Mouse (Mus musculus) heart, postnatal 0 days (tissue): Measurements from ENCODE around the gene AI837181. TPM values are rescaled to one million over a fixed set of nuclear protein-coding genes. Genes with fewer than 3 reads are reported as not detected.
A peak's percentile ranks its signal among the peaks of the same experiment; 100 is the strongest.

ENCODE experiments used
- ATAC-seq: fragments of 200-750 bp; cut with Nextera tagmentation; 2 replicates; pipeline ENCODE4 v1.8.0; 2017; ENCODE audit warnings: low read depth, moderate number of reproducible peaks, moderate library complexity; ENCODE audit not compliant: insufficient read depth
- DNase-seq: peaks from one replicate; pipeline ENCODE4 v3.0.0-alpha.2; 2016; ENCODE audit warnings: low spot score
- H3K27ac ChIP-seq: fragments of 300-500 bp; sonication (generic); 2 replicates; pipeline ENCODE4 v1.5.1; 2014; ENCODE audit warnings: low read depth, mild to moderate bottlenecking
- H3K27me3 ChIP-seq: fragments of 300-500 bp; sonication (generic); 2 replicates; pipeline ENCODE4 v1.6.1; 2014; ENCODE audit warnings: low read length, mixed read lengths; ENCODE audit not compliant: control insufficient read depth, insufficient read depth
- H3K36me3 ChIP-seq: fragments of 300-500 bp; sonication (generic); replicated peaks from 2 replicates; pipeline ENCODE4 v1.6.1; 2014; ENCODE audit warnings: low read length, mixed read lengths; ENCODE audit not compliant: control insufficient read depth, insufficient read depth
- H3K4me1 ChIP-seq: fragments of 300-500 bp; sonication (generic); 2 replicates; pipeline ENCODE4 v1.6.1; 2014; ENCODE audit warnings: antibody characterized with exemption; ENCODE audit not compliant: control insufficient read depth, insufficient read depth
- H3K4me2 ChIP-seq: fragments of 300-500 bp; sonication (generic); 2 replicates; pipeline ENCODE4 v1.6.1; 2014; ENCODE audit warnings: low read depth, mild to moderate bottlenecking, low read length, moderate library complexity
- H3K4me3 ChIP-seq: fragments of 300-500 bp; sonication (generic); 2 replicates; pipeline ENCODE4 v1.5.1; 2014; ENCODE audit warnings: low read depth, low read length
- H3K9ac ChIP-seq: fragments of 300-500 bp; sonication (generic); replicated peaks from 2 replicates; pipeline ENCODE4 v1.6.1; 2014; ENCODE audit warnings: low read depth, low read length, mixed read lengths
- H3K9me3 ChIP-seq: fragments of 300-500 bp; sonication (generic); replicated peaks from 2 replicates; pipeline ENCODE4 v1.6.1; 2016; ENCODE audit warnings: low read length; ENCODE audit not compliant: control insufficient read depth
- CTCF ChIP-seq: IDR thresholded peaks from 2 replicates; pipeline ENCODE4 v1.5.1; 2016; ENCODE audit warnings: antibody characterized with exemption, control low read depth, low read depth
- EP300 ChIP-seq: IDR thresholded peaks from 2 replicates; pipeline ENCODE4 v1.6.1; 2016; ENCODE audit warnings: antibody characterized with exemption, low read depth
- WGBS: fragments of 180-500 bp; shearing (Covaris S2); extraction: QIAGEN DNeasy Blood & Tissue Kit; methylation state at CpG from one replicate; pipeline ENCODE4 v1.1.7; 2014; 5-methylcytosine and 5-hydroxymethylcytosine counted together
- polyA plus RNA-seq: library from polyadenylated mRNA; unstranded; fragments of >200 nt; fragmentation: Nextera tagmentation; extraction: Ambion mirVana; gene quantifications from 2 replicates; pipeline ENCODE4 v1.2.1, GENCODE M21; 2015
- total RNA-seq: library from RNA; depleted of rRNA; stranded (reverse); fragments of >200 nt; gene quantifications from 2 replicates; pipeline ENCODE4 v1.2.3, GENCODE M21; 2014; ENCODE audit warnings: low replicate concordance; rRNA removed

The AI837181 gene
- total and polyA plus RNA-seq, 2 experiments from 2014 or later = 38.1 to 47.4 TPM

- 80% methylated on average over 3 of the region's 3 CpGs for WGBS
- H3K9ac ChIP-seq = no peak overlapping the region
- no peak overlapping the region for H3K27ac ChIP-seq
- no peaks in the 10 kb centered on the region for H3K27me3 ChIP-seq
- no peak for DNase-seq
- no peak for ATAC-seq
- H3K4me1 ChIP-seq = no peaks in the 10 kb centered on the region
- H3K9me3 ChIP-seq = no peaks in the 10 kb centered on the region
- H3K4me2 ChIP-seq = no peak overlapping the region
- TF ChIP-seq CTCF = no peak
- TF ChIP-seq EP300 = no peak
- no peak overlapping the region for H3K4me3 ChIP-seq
- peaks cover 7% of the 10 kb centered on the region for H3K36me3 ChIP-seq
Observed at GRCm38 (mm10) chr19:5472857-5473256, 47.9 kb downstream of the AI837181 start.

GRCm38 (mm10) chr19:5473720-5474119 is 48.8 kb downstream of the AI837181 start, which contains the start of gene Efemp2:
Gene Efemp2, plus strand, starts transcription at chr19:5473954.
- peak within 1 kb of the TSS; percentile 82 for H3K9ac ChIP-seq
- peaks cover 7% of the 10 kb centered on the region for H3K36me3 ChIP-seq
- H3K4me2 ChIP-seq = peak within 1 kb of the TSS; percentile 98
- no peaks in the 10 kb centered on the region for H3K4me1 ChIP-seq
- under 1% methylated on average over 22 of the region's 22 CpGs for WGBS
- TF ChIP-seq EP300 = peak; percentile 38; the same call in 1 of the 2 replicates
- TF ChIP-seq CTCF = no peak
- H3K9me3 ChIP-seq = no peaks in the 10 kb centered on the region
- H3K27me3 ChIP-seq = no peaks in the 10 kb centered on the region
- peak; percentile 65 for DNase-seq
- peak within 1 kb of the TSS; percentile 68 for H3K27ac ChIP-seq
- ATAC-seq = peak; percentile 86
- peak within 1 kb of the TSS; percentile 64 for H3K4me3 ChIP-seq

GRCm38 (mm10) chr19:5474281-5475068 is 49.5 kb downstream of the AI837181 start:
- WGBS = under 1% methylated on average over 38 of the region's 68 CpGs
- Histone ChIP-seq H3K27me3 (no peaks in the 10 kb centered on the region), H3K9me3 (no peaks in the 10 kb centered on the region), H3K4me3 (peak overlapping the region; percentile 64), H3K27ac (peak overlapping the region; percentile 68), H3K9ac (peak overlapping the region; percentile 82), H3K4me2 (peak overlapping the region; percentile 98), H3K4me1 (no peaks in the 10 kb centered on the region), H3K36me3 (peaks cover 7% of the 10 kb centered on the region)
- TF ChIP-seq EP300 = no peak
- TF ChIP-seq CTCF = no peak
- DNase-seq (no peak), ATAC-seq (peak; percentile 47)

- peak; percentile 19 for ATAC-seq
- H3K9ac ChIP-seq = peak overlapping the region; percentile 82
- no peaks in the 10 kb centered on the region for H3K4me1 ChIP-seq
- peak overlapping the region; percentile 64 for H3K4me3 ChIP-seq
- H3K4me2 ChIP-seq = peak overlapping the region; percentile 98
- no peak for DNase-seq
- 18% methylated on average over 13 of the region's 13 CpGs for WGBS
- no peaks in the 10 kb centered on the region for H3K27me3 ChIP-seq
- peak overlapping the region; percentile 68 for H3K27ac ChIP-seq
- H3K36me3 ChIP-seq = peaks cover 13% of the 10 kb centered on the region
- H3K9me3 ChIP-seq = no peaks in the 10 kb centered on the region
- no peak for TF ChIP-seq CTCF
- no peak for TF ChIP-seq EP300
Observed at GRCm38 (mm10) chr19:5475069-5475714, 50.2 kb downstream of the AI837181 start.

Other genes with a start within 250 kb of the AI837181 start
- 11.3 and 45.7 TPM in 2 replicates for gene Pacs1, start 152.0 kb upstream of the AI837181 start, total RNA-seq
- gene Pacs1, start 152.0 kb upstream of the AI837181 start, polyA plus RNA-seq = 7.2 and 7.4 TPM in 2 replicates
- 132 and 175 TPM in 2 replicates for gene Sf3b2, start 129.7 kb upstream of the AI837181 start, total RNA-seq
- gene Sf3b2, start 129.7 kb upstream of the AI837181 start, polyA plus RNA-seq = 158 and 159 TPM in 2 replicates
- gene Gal3st3, start 126.8 kb upstream of the AI837181 start, total RNA-seq = 4.0 and 13.3 TPM in 2 replicates
- gene Gal3st3, start 126.8 kb upstream of the AI837181 start, polyA plus RNA-seq = 5.1 and 6.8 TPM in 2 replicates
- not detected in 2 replicates for gene Catsper1, start 89.4 kb upstream of the AI837181 start, total RNA-seq
- not detected in 2 replicates for gene Catsper1, start 89.4 kb upstream of the AI837181 start, polyA plus RNA-seq
- gene Cst6, start 75.6 kb upstream of the AI837181 start, total RNA-seq = 0.89 and 0.99 TPM in 2 replicates
- 2.3 and 3.0 TPM in 2 replicates for gene Cst6, start 75.6 kb upstream of the AI837181 start, polyA plus RNA-seq
- 37.9 and 40.6 TPM in 2 replicates for gene Eif1ad, start 58.4 kb upstream of the AI837181 start, total RNA-seq
- 33.5 and 37.5 TPM in 2 replicates for gene Eif1ad, start 58.4 kb upstream of the AI837181 start, polyA plus RNA-seq
- gene Banf1, start 58.0 kb upstream of the AI837181 start, total RNA-seq = 120 and 143 TPM in 2 replicates
- gene Banf1, start 58.0 kb upstream of the AI837181 start, polyA plus RNA-seq = 340 and 356 TPM in 2 replicates
- gene Sart1, start 36.4 kb upstream of the AI837181 start, total RNA-seq = 4.4 and 39.0 TPM in 2 replicates
- gene Sart1, start 36.4 kb upstream of the AI837181 start, polyA plus RNA-seq = 26.4 and 26.9 TPM in 2 replicates
- gene Tsga10ip, start 22.6 kb upstream of the AI837181 start, total RNA-seq = 0.31 and 3.5 TPM in 2 replicates
- 2.5 and 3.5 TPM in 2 replicates for gene Tsga10ip, start 22.6 kb upstream of the AI837181 start, polyA plus RNA-seq
- 169 and 171 TPM in 2 replicates for gene Drap1, start 165 bp upstream of the AI837181 start, total RNA-seq
- gene Drap1, start 165 bp upstream of the AI837181 start, polyA plus RNA-seq = 328 and 338 TPM in 2 replicates
- not detected in 2 replicates for gene Fosl1, start 22.4 kb downstream of the AI837181 start, total RNA-seq
- 0.12 TPM in 1 of 2 replicates, not detected in the other for gene Fosl1, start 22.4 kb downstream of the AI837181 start, polyA plus RNA-seq
- gene Ccdc85b, start 32.8 kb downstream of the AI837181 start, total RNA-seq = 9.2 and 11.3 TPM in 2 replicates
- 10.2 and 10.6 TPM in 2 replicates for gene Ccdc85b, start 32.8 kb downstream of the AI837181 start, polyA plus RNA-seq
- gene Fibp, start 35.5 kb downstream of the AI837181 start, total RNA-seq = 81.6 and 86.4 TPM in 2 replicates
- 142 and 146 TPM in 2 replicates for gene Fibp, start 35.5 kb downstream of the AI837181 start, polyA plus RNA-seq
- gene Ctsw, start 43.4 kb downstream of the AI837181 start, total RNA-seq = not detected in 2 replicates
- 0.42 and 0.73 TPM in 2 replicates for gene Ctsw, start 43.4 kb downstream of the AI837181 start, polyA plus RNA-seq
- gene Efemp2, start 48.8 kb downstream of the AI837181 start, total RNA-seq = 46.8 and 52.7 TPM in 2 replicates
- gene Efemp2, start 48.8 kb downstream of the AI837181 start, polyA plus RNA-seq = 32.2 and 34.1 TPM in 2 replicates
- 45.8 and 62.4 TPM in 2 replicates for gene Mus81, start 63.3 kb downstream of the AI837181 start, total RNA-seq
- 35.8 and 36.8 TPM in 2 replicates for gene Mus81, start 63.3 kb downstream of the AI837181 start, polyA plus RNA-seq
- gene Cfl1, start 65.3 kb downstream of the AI837181 start, total RNA-seq = 448 and 685 TPM in 2 replicates
- gene Cfl1, start 65.3 kb downstream of the AI837181 start, polyA plus RNA-seq = 948 and 963 TPM in 2 replicates
- not detected in 2 replicates for gene 1700020D05Rik, start 78.6 kb downstream of the AI837181 start, total RNA-seq
- gene 1700020D05Rik, start 78.6 kb downstream of the AI837181 start, polyA plus RNA-seq = not detected in 2 replicates
- 8.6 and 22.6 TPM in 2 replicates for gene Snx32, start 85.4 kb downstream of the AI837181 start, total RNA-seq
- 9.1 and 9.3 TPM in 2 replicates for gene Snx32, start 85.4 kb downstream of the AI837181 start, polyA plus RNA-seq
- gene Ovol1, start 135.5 kb downstream of the AI837181 start, total RNA-seq = not detected in 2 replicates
- 0.05 TPM in 1 of 2 replicates, not detected in the other for gene Ovol1, start 135.5 kb downstream of the AI837181 start, polyA plus RNA-seq
- 5.8 and 12.9 TPM in 2 replicates for gene Ap5b1, start 142.9 kb downstream of the AI837181 start, total RNA-seq
- 1.7 and 2.0 TPM in 2 replicates for gene Ap5b1, start 142.9 kb downstream of the AI837181 start, polyA plus RNA-seq
- 42.4 and 57.6 TPM in 2 replicates for gene Rnaseh2c, start 176.7 kb downstream of the AI837181 start, total RNA-seq
- 50.7 and 51.8 TPM in 2 replicates for gene Rnaseh2c, start 176.7 kb downstream of the AI837181 start, polyA plus RNA-seq
- 55.4 and 164 TPM in 2 replicates for gene Kat5, start 185.1 kb downstream of the AI837181 start, total RNA-seq
- 27.0 and 29.7 TPM in 2 replicates for gene Kat5, start 185.1 kb downstream of the AI837181 start, polyA plus RNA-seq
- 26.3 and 49.5 TPM in 2 replicates for gene Rela, start 212.3 kb downstream of the AI837181 start, total RNA-seq
- 22.9 and 23.6 TPM in 2 replicates for gene Rela, start 212.3 kb downstream of the AI837181 start, polyA plus RNA-seq
- 33.2 and 37.8 TPM in 2 replicates for gene Sipa1, start 238.6 kb downstream of the AI837181 start, total RNA-seq
- gene Sipa1, start 238.6 kb downstream of the AI837181 start, polyA plus RNA-seq = 12.3 and 14.0 TPM in 2 replicates